Mouse (Mus musculus) left cerebral cortex, adult 2 months (tissue): ENCODE measurements around the gene Mcm2. TPM values are rescaled to one million over a fixed set of nuclear protein-coding genes. Genes with fewer than 3 reads are reported as not detected.

Experiments
- DNase-seq, 2 experiments: peaks; one replicate each; pipeline ENCODE4 v3.0.0; 2021 to 2022; ENCODE audit warnings: low spot score in 2 of 2, mixed read lengths in 1 of 2; ENCODE audit errors: extremely low spot score in 1 of 2
- H3K27ac ChIP-seq: fragments of 200-600 bp; 2 replicates; pipeline ENCODE4 v1.8.1; 2022
- H3K4me3 ChIP-seq: fragments of 200-600 bp; 2 replicates; pipeline ENCODE4 v1.8.1; 2022
- CTCF ChIP-seq: fragments of 200-600 bp; IDR thresholded peaks from 2 replicates; pipeline ENCODE4 v1.8.1; 2022; ENCODE audit warnings: antibody characterized with exemption, mild to moderate bottlenecking, moderate library complexity
- intact Hi-C: fragments of 180-260 bp; cut with DNase I; formaldehyde crosslinking; loops from one replicate; pipeline ENCODE4 v1.15.1; 2025
- total RNA-seq, 2 experiments: library from RNA; stranded (reverse); gene quantifications; 2 replicates each; pipeline ENCODE4 v1.2.3; 2021

Gene Mcm2
- total RNA-seq, 2 experiments from 2014 or later: 2.1 to 4.5 TPM

- peak; percentile 97 to 98 for DNase-seq
- peak; percentile 61 for TF ChIP-seq CTCF
- Histone ChIP-seq H3K4me3 (peak within 1 kb of the TSS; percentile 93), H3K27ac (peak within 1 kb of the TSS; percentile 94)
- intact Hi-C loops: no loop called here
Observed at GRCm38 (mm10) chr6:88841781-88842689, 56.5 kb downstream of the Mcm2 start, which contains the start of gene Abtb1. Gene Abtb1 (minus strand): TSS chr6:88841984.

- TF ChIP-seq CTCF: no peak
- H3K4me3 ChIP-seq: peak overlapping the region; percentile 93
- no peak for DNase-seq
- H3K27ac ChIP-seq: peak overlapping the region; percentile 94
- intact Hi-C loops: no loop called here
Observed at GRCm38 (mm10) chr6:88841514-88841780, 57.1 kb downstream of the Mcm2 start.

- H3K4me3 ChIP-seq: peak overlapping the region; percentile 93
- intact Hi-C loops: no loop called here
- TF ChIP-seq CTCF: no peak
- DNase-seq: no peak
- peak overlapping the region; percentile 94 for H3K27ac ChIP-seq
Observed at GRCm38 (mm10) chr6:88840791-88841513, 57.6 kb downstream of the Mcm2 start.

- no peak for TF ChIP-seq CTCF
- no peak for DNase-seq
- Histone ChIP-seq H3K4me3 (peak overlapping the region; percentile 93; the same call in 1 of the 2 replicates), H3K27ac (no peak overlapping the region)
- intact Hi-C loops: no loop called here
Observed at GRCm38 (mm10) chr6:88840211-88840610, 58.4 kb downstream of the Mcm2 start.

- no peak for DNase-seq
- no peak overlapping the region for H3K27ac ChIP-seq
- TF ChIP-seq CTCF: no peak
- intact Hi-C loops: no loop called here
- no peak overlapping the region for H3K4me3 ChIP-seq
Observed at GRCm38 (mm10) chr6:88839135-88839970, 59.2 kb downstream of the Mcm2 start.

DNA sequence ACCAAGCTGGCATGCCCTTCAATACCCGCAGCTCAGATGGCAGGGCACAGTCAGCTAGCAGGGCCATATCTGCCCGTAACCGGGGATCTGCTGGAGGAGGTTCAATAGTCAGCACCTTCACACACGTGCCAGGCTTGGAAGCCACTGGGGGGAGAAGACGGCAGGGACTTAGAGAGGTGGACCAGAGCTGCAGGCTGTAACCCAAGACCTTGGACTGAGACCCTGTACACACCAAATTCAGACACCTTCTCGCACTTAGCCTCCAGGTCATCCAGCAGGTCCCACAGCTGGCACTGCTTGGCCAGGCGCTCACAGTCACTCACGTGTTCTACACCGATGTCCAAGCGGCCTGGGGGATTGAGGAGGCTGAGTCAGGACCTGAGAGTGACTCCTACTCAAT is 60.0 kb downstream of the Mcm2 start:
- DNase-seq: no peak
- no peak for TF ChIP-seq CTCF
- intact Hi-C loops: no loop called here
- H3K27ac ChIP-seq: no peak overlapping the region
- H3K4me3 ChIP-seq: no peak overlapping the region

GRCm38 (mm10) chr6:88837999-88838398 is 60.6 kb downstream of the Mcm2 start:
- DNase-seq: no peak
- Histone ChIP-seq H3K27ac (no peak overlapping the region), H3K4me3 (no peak overlapping the region)
- intact Hi-C loops: no loop called here
- TF ChIP-seq CTCF: no peak

DNA sequence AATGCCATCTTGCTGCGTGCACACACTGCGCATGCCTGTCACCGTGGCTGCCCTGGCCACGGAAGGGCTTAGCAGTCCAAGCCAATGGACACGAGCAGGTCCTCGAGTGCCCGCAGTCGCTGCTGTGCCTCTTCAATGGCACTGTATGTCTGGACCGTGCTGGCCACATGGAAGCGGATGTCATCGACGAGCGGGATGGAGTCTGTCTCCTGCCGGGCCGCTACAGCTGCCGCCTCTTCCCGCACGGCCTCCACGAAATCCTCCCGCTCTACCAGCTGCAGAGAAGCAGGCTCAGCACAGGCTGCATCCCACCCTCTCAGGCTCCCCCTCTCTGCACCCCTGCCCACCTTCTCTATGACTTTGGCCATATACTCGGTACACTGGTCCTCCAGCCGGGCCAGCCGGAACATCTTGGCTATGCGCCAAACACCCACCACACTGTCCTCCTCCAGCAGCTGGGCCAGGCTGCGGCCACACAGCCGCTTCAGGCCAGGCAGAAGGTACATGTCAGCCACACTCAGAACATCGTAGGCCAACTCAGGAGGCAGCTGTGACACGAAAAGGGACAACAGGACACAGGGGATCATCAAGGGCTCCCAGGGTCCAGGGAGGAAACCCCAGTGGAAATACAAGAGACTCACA is 62.3 kb downstream of the Mcm2 start:
- Histone ChIP-seq H3K4me3 (no peak overlapping the region), H3K27ac (no peak overlapping the region)
- no peak for DNase-seq
- TF ChIP-seq CTCF: no peak
- intact Hi-C loops: no loop called here

GRCm38 (mm10) chr6:88835047-88835446 is 63.5 kb downstream of the Mcm2 start:
- intact Hi-C loops: no loop called here
- DNase-seq: no peak
- Histone ChIP-seq H3K4me3 (no peak overlapping the region), H3K27ac (no peak overlapping the region)
- no peak for TF ChIP-seq CTCF

Other genes with a start within 250 kb of the Mcm2 start
- gene Mgll, start 174.4 kb downstream of the Mcm2 start, total RNA-seq: 100 to 1,000 TPM; 185 to 189 TPM
- gene Abtb1, start 56.8 kb downstream of the Mcm2 start, total RNA-seq: 10 to 100 TPM; 39.7 to 40.5 TPM
- 100 to 1,000 TPM; 196 to 201 TPM for gene Podxl2, start 23.7 kb downstream of the Mcm2 start, total RNA-seq
- 10 to 100 TPM; 50.8 to 53.6 TPM for gene Tpra1, start 3.5 kb upstream of the Mcm2 start, total RNA-seq